Mouse (Mus musculus): Measurements from ENCODE around the gene Wfdc6b. TPM values are rescaled to one million over a fixed set of nuclear protein-coding genes. Genes with fewer than 3 reads are reported as not detected.

The Wfdc6b gene
- polyA plus RNA-seq, 1 experiment from 2014 or later: not detected

GRCm38 (mm10) chr2:164641881-164642673 is 28.8 kb downstream of the Wfdc6b start:
- Histone ChIP-seq H3K27me3 (ENCODE audit: control insufficient read depth, insufficient read depth, low read depth, low read length) (no peaks in the 10 kb centered on the region), H3K4me1 (replicated peaks; ENCODE audit: control insufficient read depth, insufficient read depth, low read length) (no peaks in the 10 kb centered on the region), H3K36me3 (ENCODE audit: control insufficient read depth, insufficient read depth, low read length) (no peaks in the 10 kb centered on the region), H3K9ac (ENCODE audit: low read length) (no peak overlapping the region), H3K4me2 (ENCODE audit: low read depth, low read length) (no peak overlapping the region), H3K9me3 (ENCODE audit: control insufficient read depth, low read length) (no peaks in the 10 kb centered on the region), H3K27ac (ENCODE audit: low read length) (no peak overlapping the region), H3K4me3 (ENCODE audit: low read length) (no peak overlapping the region)
- ATAC-seq (ENCODE audit: low read depth): no peak
- WGBS: 59% methylated on average over 13 of the region's 13 CpGs

GRCm38 (mm10) chr2:164655858-164656257 is 42.5 kb downstream of the Wfdc6b start, which contains the start of gene Wfdc10:
Gene Wfdc10 (plus strand): TSS chr2:164656046.
- Histone ChIP-seq H3K4me1 (replicated peaks; ENCODE audit: control insufficient read depth, insufficient read depth, low read length) (no peaks in the 10 kb centered on the region), H3K27ac (ENCODE audit: low read length) (no peak within 1 kb of the TSS), H3K36me3 (ENCODE audit: control insufficient read depth, insufficient read depth, low read length) (no peaks in the 10 kb centered on the region), H3K9me3 (ENCODE audit: control insufficient read depth, low read length) (no peaks in the 10 kb centered on the region), H3K4me3 (ENCODE audit: low read length) (no peak within 1 kb of the TSS), H3K9ac (ENCODE audit: low read length) (no peak within 1 kb of the TSS), H3K4me2 (ENCODE audit: low read depth, low read length) (no peak within 1 kb of the TSS), H3K27me3 (ENCODE audit: control insufficient read depth, insufficient read depth, low read depth, low read length) (no peaks in the 10 kb centered on the region)
- no peak for ATAC-seq (ENCODE audit: low read depth)
- 11% methylated on average over 11 of the region's 11 CpGs for WGBS

GRCm38 (mm10) chr2:164656483-164656882 is 43.2 kb downstream of the Wfdc6b start, which contains the start of gene Wfdc9:
Gene Wfdc9 (minus strand): TSS chr2:164656583.
- Histone ChIP-seq H3K27me3 (ENCODE audit: control insufficient read depth, insufficient read depth, low read depth, low read length) (no peaks in the 10 kb centered on the region), H3K4me3 (ENCODE audit: low read length) (no peak within 1 kb of the TSS), H3K9ac (ENCODE audit: low read length) (no peak within 1 kb of the TSS), H3K9me3 (ENCODE audit: control insufficient read depth, low read length) (no peaks in the 10 kb centered on the region), H3K4me1 (replicated peaks; ENCODE audit: control insufficient read depth, insufficient read depth, low read length) (no peaks in the 10 kb centered on the region), H3K36me3 (ENCODE audit: control insufficient read depth, insufficient read depth, low read length) (no peaks in the 10 kb centered on the region), H3K27ac (ENCODE audit: low read length) (no peak within 1 kb of the TSS), H3K4me2 (ENCODE audit: low read depth, low read length) (no peak within 1 kb of the TSS)
- ATAC-seq (ENCODE audit: low read depth): no peak
- 80% methylated on average over 9 of the region's 9 CpGs for WGBS

- Histone ChIP-seq H3K4me1 (replicated peaks; ENCODE audit: control insufficient read depth, insufficient read depth, low read length) (no peaks in the 10 kb centered on the region), H3K9ac (ENCODE audit: low read length) (no peak overlapping the region), H3K27ac (ENCODE audit: low read length) (no peak overlapping the region), H3K36me3 (ENCODE audit: control insufficient read depth, insufficient read depth, low read length) (no peaks in the 10 kb centered on the region), H3K4me2 (ENCODE audit: low read depth, low read length) (no peak overlapping the region), H3K27me3 (ENCODE audit: control insufficient read depth, insufficient read depth, low read depth, low read length) (no peaks in the 10 kb centered on the region), H3K4me3 (ENCODE audit: low read length) (no peak overlapping the region), H3K9me3 (ENCODE audit: control insufficient read depth, low read length) (no peaks in the 10 kb centered on the region)
- WGBS: 82% methylated on average over 7 of the region's 7 CpGs
- no peak for ATAC-seq (ENCODE audit: low read depth)
Observed at GRCm38 (mm10) chr2:164664851-164665250, 51.5 kb downstream of the Wfdc6b start.

Other genes starting within 250 kb of the Wfdc6b start
- 1.8 and 2.8 TPM in 2 replicates for gene Slpi, start 224.4 kb upstream of the Wfdc6b start, polyA plus RNA-seq (2015; fragmentation: Nextera tagmentation; extraction: Ambion mirVana)
- gene Rbpjl, start 210.4 kb upstream of the Wfdc6b start, polyA plus RNA-seq (2015; fragmentation: Nextera tagmentation; extraction: Ambion mirVana): 16.8 and 21.9 TPM in 2 replicates
- gene Matn4, start 208.4 kb upstream of the Wfdc6b start, polyA plus RNA-seq (2015; fragmentation: Nextera tagmentation; extraction: Ambion mirVana): 46.8 and 54.9 TPM in 2 replicates
- 226 and 247 TPM in 2 replicates for gene Sdc4, start 169.6 kb upstream of the Wfdc6b start, polyA plus RNA-seq (2015; fragmentation: Nextera tagmentation; extraction: Ambion mirVana)
- gene Sys1, start 156.6 kb upstream of the Wfdc6b start, polyA plus RNA-seq (2015; fragmentation: Nextera tagmentation; extraction: Ambion mirVana): 59.9 and 62.3 TPM in 2 replicates
- 7.9 and 15.2 TPM in 2 replicates for gene Gm20458, start 152.6 kb upstream of the Wfdc6b start, polyA plus RNA-seq (2015; fragmentation: Nextera tagmentation; extraction: Ambion mirVana)
- not detected in 2 replicates for gene Trp53tg5, start 139.8 kb upstream of the Wfdc6b start, polyA plus RNA-seq (2015; fragmentation: Nextera tagmentation; extraction: Ambion mirVana)
- gene Dbndd2, start 127.4 kb upstream of the Wfdc6b start, polyA plus RNA-seq (2015; fragmentation: Nextera tagmentation; extraction: Ambion mirVana): 13.0 and 23.4 TPM in 2 replicates
- gene Pigt, start 116.0 kb upstream of the Wfdc6b start, polyA plus RNA-seq (2015; fragmentation: Nextera tagmentation; extraction: Ambion mirVana): 62.0 and 63.2 TPM in 2 replicates
- 486 and 558 TPM in 2 replicates for gene Wfdc2, start 51.1 kb upstream of the Wfdc6b start, polyA plus RNA-seq (2015; fragmentation: Nextera tagmentation; extraction: Ambion mirVana)
- not detected in 2 replicates for gene Spint3, start 40.1 kb upstream of the Wfdc6b start, polyA plus RNA-seq (2015; fragmentation: Nextera tagmentation; extraction: Ambion mirVana)
- gene Wfdc6a, start 28.1 kb upstream of the Wfdc6b start, polyA plus RNA-seq (2015; fragmentation: Nextera tagmentation; extraction: Ambion mirVana): 0.92 and 1.4 TPM in 2 replicates
- gene Eppin, start 19.9 kb upstream of the Wfdc6b start, polyA plus RNA-seq (2015; fragmentation: Nextera tagmentation; extraction: Ambion mirVana): not detected in 2 replicates
- gene Wfdc8, start 104 bp downstream of the Wfdc6b start, polyA plus RNA-seq (2015; fragmentation: Nextera tagmentation; extraction: Ambion mirVana): not detected in 2 replicates
- gene Wfdc16, start 25.3 kb downstream of the Wfdc6b start, polyA plus RNA-seq (2015; fragmentation: Nextera tagmentation; extraction: Ambion mirVana): not detected in 2 replicates
- gene Wfdc10, start 42.5 kb downstream of the Wfdc6b start, polyA plus RNA-seq (2015; fragmentation: Nextera tagmentation; extraction: Ambion mirVana): 0.50 TPM in 1 of 2 replicates, not detected in the other
- gene Wfdc9, start 43.1 kb downstream of the Wfdc6b start, polyA plus RNA-seq (2015; fragmentation: Nextera tagmentation; extraction: Ambion mirVana): not detected in 2 replicates
- not detected in 2 replicates for gene Wfdc11, start 60.6 kb downstream of the Wfdc6b start, polyA plus RNA-seq (2015; fragmentation: Nextera tagmentation; extraction: Ambion mirVana)
- gene Wfdc13, start 71.6 kb downstream of the Wfdc6b start, polyA plus RNA-seq (2015; fragmentation: Nextera tagmentation; extraction: Ambion mirVana): 0.20 and 0.46 TPM in 2 replicates
- gene Spint4, start 85.0 kb downstream of the Wfdc6b start, polyA plus RNA-seq (2015; fragmentation: Nextera tagmentation; extraction: Ambion mirVana): not detected in 2 replicates
- gene Spint5, start 101.8 kb downstream of the Wfdc6b start, polyA plus RNA-seq (2015; fragmentation: Nextera tagmentation; extraction: Ambion mirVana): not detected in 2 replicates
- 2.0 and 2.9 TPM in 2 replicates for gene Wfdc3, start 132.4 kb downstream of the Wfdc6b start, polyA plus RNA-seq (2015; fragmentation: Nextera tagmentation; extraction: Ambion mirVana)
- 61.3 and 71.9 TPM in 2 replicates for gene Dnttip1, start 132.5 kb downstream of the Wfdc6b start, polyA plus RNA-seq (2015; fragmentation: Nextera tagmentation; extraction: Ambion mirVana)
- gene Ube2c, start 156.4 kb downstream of the Wfdc6b start, polyA plus RNA-seq (2015; fragmentation: Nextera tagmentation; extraction: Ambion mirVana): 494 and 533 TPM in 2 replicates
- 27.9 and 94.5 TPM in 2 replicates for gene Tnnc2, start 166.4 kb downstream of the Wfdc6b start, polyA plus RNA-seq (2015; fragmentation: Nextera tagmentation; extraction: Ambion mirVana)
- 23.9 and 30.6 TPM in 2 replicates for gene Snx21, start 172.3 kb downstream of the Wfdc6b start, polyA plus RNA-seq (2015; fragmentation: Nextera tagmentation; extraction: Ambion mirVana)
- 21.9 and 24.5 TPM in 2 replicates for gene Acot8, start 191.4 kb downstream of the Wfdc6b start, polyA plus RNA-seq (2015; fragmentation: Nextera tagmentation; extraction: Ambion mirVana)
- gene Zswim3, start 191.6 kb downstream of the Wfdc6b start, polyA plus RNA-seq (2015; fragmentation: Nextera tagmentation; extraction: Ambion mirVana): 7.9 and 8.9 TPM in 2 replicates
- 16.6 and 16.9 TPM in 2 replicates for gene Zswim1, start 209.2 kb downstream of the Wfdc6b start, polyA plus RNA-seq (2015; fragmentation: Nextera tagmentation; extraction: Ambion mirVana)
- gene Spata25, start 215.0 kb downstream of the Wfdc6b start, polyA plus RNA-seq (2015; fragmentation: Nextera tagmentation; extraction: Ambion mirVana): not detected in 2 replicates
- gene Ctsa, start 219.4 kb downstream of the Wfdc6b start, polyA plus RNA-seq (2015; fragmentation: Nextera tagmentation; extraction: Ambion mirVana): 156 and 161 TPM in 2 replicates
- gene Neurl2, start 219.9 kb downstream of the Wfdc6b start, polyA plus RNA-seq (2015; fragmentation: Nextera tagmentation; extraction: Ambion mirVana): 7.1 and 7.8 TPM in 2 replicates
- 193 and 203 TPM in 2 replicates for gene Pltp, start 244.2 kb downstream of the Wfdc6b start, polyA plus RNA-seq (2015; fragmentation: Nextera tagmentation; extraction: Ambion mirVana)